Mouse (Mus musculus): ENCODE data around the gene Fdps.

DNA sequence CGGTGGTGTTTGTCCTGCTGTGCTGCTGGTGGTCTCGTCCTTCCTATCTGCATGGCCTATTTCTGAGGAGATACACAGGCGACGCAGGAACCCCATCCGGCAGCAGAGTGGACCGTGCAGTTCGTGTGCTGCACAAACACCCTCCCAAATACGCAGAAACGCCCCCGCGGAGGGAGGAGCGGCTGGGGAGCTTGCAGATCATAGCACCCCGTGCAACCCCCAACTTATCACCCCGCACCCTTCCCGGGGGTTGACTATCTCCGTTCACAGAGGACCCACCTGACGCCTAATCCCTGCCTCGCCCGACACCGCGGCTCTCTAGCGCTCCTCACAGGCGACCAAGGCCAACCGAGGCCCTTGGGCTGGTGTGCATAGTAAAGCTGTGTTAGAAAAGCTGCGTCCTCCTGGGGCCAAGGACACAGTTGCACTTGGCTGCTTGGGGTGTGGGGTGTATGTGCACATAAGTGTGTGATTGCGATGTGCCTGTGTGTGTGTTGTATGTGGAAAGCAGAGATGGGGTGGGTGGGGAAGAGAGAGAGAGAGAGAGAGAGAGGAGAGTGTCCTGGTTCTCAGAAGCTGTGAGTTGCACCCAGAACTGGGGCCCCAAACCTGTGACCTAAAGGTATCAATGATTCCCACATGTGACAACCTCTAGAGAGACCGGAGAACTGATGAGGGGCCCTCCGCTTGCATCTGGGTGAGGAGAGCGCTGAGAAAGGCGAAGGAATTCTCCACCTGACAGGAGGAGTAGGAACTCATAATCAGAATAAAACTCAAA is 30.7 kb upstream of the Fdps start:
- TF ChIP-seq CTCF (IDR thresholded peaks at IDR 0.05; ENCODE audit: insufficient read depth, low read depth, low read length) (peak; percentile 51; the same call in 1 of the 2 replicates), POLR2A (IDR thresholded peaks at IDR 0.05; ENCODE audit: insufficient read depth, low read depth, low read length) (no peak)

All from olfactory bulb, adult 2 months (tissue).